Mouse (Mus musculus) heart, adult 9 months (tissue): ENCODE data around the gene Ifitm1.
"Not testable (repeated sequence)": the region's sequence is repeated elsewhere in the genome, so short reads cannot be mapped to it uniquely, and the experiment has no call there.

Source experiments
- DNase-seq, 2 experiments: peaks; one replicate each; pipeline ENCODE4 v3.0.0; 2022; ENCODE audit warnings: low spot score in 2 of 2

The Ifitm1 gene

GRCm38 (mm10) chr7:140974940-140975339 is 7.9 kb downstream of the Ifitm1 start:
- DNase-seq = no peak

GRCm38 (mm10) chr7:140975465-140975864 is 8.4 kb downstream of the Ifitm1 start:
- DNase-seq = no peak

- DNase-seq = not testable (repeated sequence)
Measured at GRCm38 (mm10) chr7:140976720-140977119, 9.7 kb downstream of the Ifitm1 start.

GRCm38 (mm10) chr7:140981704-140982103 is 14.7 kb downstream of the Ifitm1 start:
- DNase-seq = no peak

GRCm38 (mm10) chr7:140982971-140983370 is 15.9 kb downstream of the Ifitm1 start:
- DNase-seq = no peak

- no peak for DNase-seq
Measured at GRCm38 (mm10) chr7:140987182-140988138, 20.4 kb downstream of the Ifitm1 start.

GRCm38 (mm10) chr7:140989022-140989421 is 22.0 kb downstream of the Ifitm1 start:
- DNase-seq = no peak

- no peak for DNase-seq
Measured at GRCm38 (mm10) chr7:140990185-140990584, 23.2 kb downstream of the Ifitm1 start.

GRCm38 (mm10) chr7:140990622-140991021 is 23.6 kb downstream of the Ifitm1 start:
- no peak for DNase-seq

GRCm38 (mm10) chr7:140991117-140991689 is 24.2 kb downstream of the Ifitm1 start:
- DNase-seq = no peak

GRCm38 (mm10) chr7:140997817-140998216 is 30.8 kb downstream of the Ifitm1 start:
- no peak for DNase-seq

- DNase-seq = no peak
Measured at GRCm38 (mm10) chr7:140998853-140999700, 32.1 kb downstream of the Ifitm1 start.

GRCm38 (mm10) chr7:141000881-141001708 is 34.1 kb downstream of the Ifitm1 start:
- no peak for DNase-seq

GRCm38 (mm10) chr7:141003248-141004010 is 36.4 kb downstream of the Ifitm1 start:
- no peak for DNase-seq

- no peak for DNase-seq
Measured at GRCm38 (mm10) chr7:141006446-141006845, 39.4 kb downstream of the Ifitm1 start.

- DNase-seq = peak in 1 of 2 experiments; percentile 35
Measured at GRCm38 (mm10) chr7:141006914-141007313, 39.9 kb downstream of the Ifitm1 start.

GRCm38 (mm10) chr7:141008312-141008761 is 41.3 kb downstream of the Ifitm1 start:
- DNase-seq = peak; percentile 44 to 57

GRCm38 (mm10) chr7:141008938-141009660 is 42.1 kb downstream of the Ifitm1 start:
- DNase-seq = peak; percentile 91 to 92

- no peak for DNase-seq
Measured at GRCm38 (mm10) chr7:141009665-141010064, 42.6 kb downstream of the Ifitm1 start.

GRCm38 (mm10) chr7:141010593-141010992 is 43.6 kb downstream of the Ifitm1 start, which contains the start of gene Ifitm3:
Ifitm3 (minus strand) TSS chr7:141010770.
- peak; percentile 85 to 87 for DNase-seq
